Mouse (Mus musculus): ENCODE data around the gene Auts2. TPM values are rescaled to one million over a fixed set of nuclear protein-coding genes. Genes with fewer than 3 reads are reported as not detected.

Gene Auts2
- polyA plus RNA-seq, 1 experiment from 2014 or later = 34.0 TPM

GRCm38 (mm10) chr5:131805277-131805676 is 737.9 kb downstream of the Auts2 start:
- Histone ChIP-seq H3K4me1 (peaks cover 14% of the 10 kb centered on the region; the same call in 1 of the 2 replicates), H3K27me3 (no peaks in the 10 kb centered on the region), H3K4me3 (no peak overlapping the region), H3K27ac (no peak overlapping the region), H3K9me3 (no peaks in the 10 kb centered on the region), H3K4me2 (no peak overlapping the region), H3K9ac (no peak overlapping the region), H3K36me3 (no peaks in the 10 kb centered on the region)
- 67% methylated on average over 4 of the region's 4 CpGs for WGBS
- ATAC-seq (ENCODE audit: insufficient number of reproducible peaks, low FRiP score, low TSS enrichment, low read depth) = no peak

GRCm38 (mm10) chr5:131803609-131804008 is 739.5 kb downstream of the Auts2 start:
- H3K9ac ChIP-seq = no peak overlapping the region
- no peak overlapping the region for H3K4me2 ChIP-seq
- H3K4me3 ChIP-seq = no peak overlapping the region
- no peak overlapping the region for H3K27ac ChIP-seq
- 51% methylated on average over 10 of the region's 10 CpGs for WGBS
- no peak for ATAC-seq (ENCODE audit: insufficient number of reproducible peaks, low FRiP score, low TSS enrichment, low read depth)
- H3K27me3 ChIP-seq = no peaks in the 10 kb centered on the region
- H3K4me1 ChIP-seq = peaks cover 14% of the 10 kb centered on the region; the same call in 1 of the 2 replicates
- no peaks in the 10 kb centered on the region for H3K9me3 ChIP-seq
- H3K36me3 ChIP-seq = no peaks in the 10 kb centered on the region

DNA sequence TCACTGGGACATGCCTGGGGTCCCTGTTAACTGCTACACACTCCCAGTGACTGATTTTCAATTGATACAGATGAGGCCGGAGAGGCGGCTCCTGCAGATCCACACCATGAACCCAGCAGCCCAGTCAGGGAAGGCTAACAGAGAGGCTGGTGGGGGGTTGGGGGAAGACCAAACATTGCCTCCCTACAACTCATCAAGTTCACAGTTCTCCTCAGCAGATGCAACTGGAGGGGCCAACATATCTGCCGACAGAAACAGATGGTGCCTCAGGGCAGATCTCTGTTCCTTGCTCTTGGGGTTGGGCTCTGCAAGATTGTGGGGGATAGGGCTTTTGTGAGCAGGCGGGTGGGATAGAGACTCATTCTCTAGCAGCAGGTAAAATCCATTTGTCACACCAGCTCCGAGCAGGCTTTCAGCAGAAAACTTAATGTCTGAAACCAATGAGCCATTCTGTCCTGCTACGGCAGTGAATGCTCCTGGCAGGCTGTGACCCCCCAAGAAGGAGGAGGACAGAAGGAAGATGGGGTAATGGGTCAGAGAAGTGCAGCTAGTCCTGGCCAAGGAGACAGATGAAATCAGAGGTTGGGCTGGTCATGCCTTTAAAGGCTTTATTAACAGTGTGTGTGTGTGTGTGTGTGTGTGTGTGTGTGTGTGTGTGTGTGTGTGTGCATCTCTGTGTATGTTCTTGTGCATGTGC is 740.7 kb downstream of the Auts2 start:
- ATAC-seq (ENCODE audit: insufficient number of reproducible peaks, low FRiP score, low TSS enrichment, low read depth) = no peak
- Histone ChIP-seq H3K4me1 (peaks cover 14% of the 10 kb centered on the region; the same call in 1 of the 2 replicates), H3K9ac (no peak overlapping the region), H3K9me3 (no peaks in the 10 kb centered on the region), H3K36me3 (no peaks in the 10 kb centered on the region), H3K4me3 (no peak overlapping the region), H3K27ac (no peak overlapping the region), H3K4me2 (no peak overlapping the region), H3K27me3 (no peaks in the 10 kb centered on the region)
- WGBS = 44% methylated on average over 6 of the region's 6 CpGs

DNA sequence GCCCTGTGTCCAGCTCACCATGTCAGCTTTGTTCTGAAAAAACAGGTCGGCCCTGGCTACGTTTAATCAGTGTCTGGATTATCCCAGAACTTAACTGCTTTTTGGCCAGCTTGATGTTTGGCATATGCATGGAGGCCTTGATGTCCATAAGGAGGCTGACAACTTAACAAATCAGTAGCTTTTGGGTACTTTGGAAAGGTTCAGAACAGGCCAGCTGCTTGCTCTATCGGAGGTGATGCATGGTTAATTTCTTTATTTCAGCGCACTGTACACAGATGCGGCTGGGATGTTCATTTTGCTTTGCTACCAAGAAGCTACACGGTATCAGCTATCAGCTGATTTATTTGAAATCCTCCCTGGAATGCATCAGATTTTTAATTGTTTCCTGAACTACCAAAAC is 741.2 kb downstream of the Auts2 start:
- no peak overlapping the region for H3K27ac ChIP-seq
- H3K9me3 ChIP-seq = no peaks in the 10 kb centered on the region
- no peak overlapping the region for H3K4me2 ChIP-seq
- WGBS = 59% methylated on average over 6 of the region's 6 CpGs
- no peaks in the 10 kb centered on the region for H3K27me3 ChIP-seq
- peaks cover 14% of the 10 kb centered on the region; the same call in 1 of the 2 replicates for H3K4me1 ChIP-seq
- H3K36me3 ChIP-seq = no peaks in the 10 kb centered on the region
- no peak overlapping the region for H3K4me3 ChIP-seq
- no peak overlapping the region for H3K9ac ChIP-seq
- no peak for ATAC-seq (ENCODE audit: insufficient number of reproducible peaks, low FRiP score, low TSS enrichment, low read depth)

GRCm38 (mm10) chr5:131798373-131798772 is 744.8 kb downstream of the Auts2 start:
- Histone ChIP-seq H3K27me3 (no peaks in the 10 kb centered on the region), H3K9ac (no peak overlapping the region), H3K9me3 (no peaks in the 10 kb centered on the region), H3K27ac (no peak overlapping the region), H3K36me3 (no peaks in the 10 kb centered on the region), H3K4me2 (no peak overlapping the region), H3K4me1 (peaks cover 18% of the 10 kb centered on the region; the same call in 1 of the 2 replicates), H3K4me3 (no peak overlapping the region)
- WGBS = 71% methylated on average over 5 of the region's 5 CpGs
- no peak for ATAC-seq (ENCODE audit: insufficient number of reproducible peaks, low FRiP score, low TSS enrichment, low read depth)

DNA sequence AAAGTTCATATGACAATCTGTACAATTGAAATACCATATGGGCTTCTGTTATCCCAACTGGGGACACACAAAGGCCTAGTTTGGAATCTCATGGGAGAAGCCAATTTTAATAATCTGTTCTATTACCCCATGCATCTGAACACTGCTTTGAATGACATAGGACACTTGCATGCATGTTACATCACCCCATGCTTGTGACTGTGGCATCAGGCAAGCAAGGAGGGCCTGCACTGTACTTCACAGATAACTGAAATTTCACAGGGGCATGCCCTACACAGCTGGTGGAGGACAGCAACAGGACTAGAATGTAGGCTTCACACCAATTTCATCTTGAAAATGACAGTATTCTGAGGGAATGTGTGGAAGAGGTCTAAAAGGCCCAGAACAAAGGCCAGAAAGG is 746.1 kb downstream of the Auts2 start:
- Histone ChIP-seq H3K4me1 (peaks cover 7% of the 10 kb centered on the region; the same call in 1 of the 2 replicates), H3K36me3 (no peaks in the 10 kb centered on the region), H3K4me2 (no peak overlapping the region), H3K4me3 (no peak overlapping the region), H3K27me3 (no peaks in the 10 kb centered on the region), H3K9ac (no peak overlapping the region), H3K9me3 (no peaks in the 10 kb centered on the region), H3K27ac (no peak overlapping the region)
- no peak for ATAC-seq (ENCODE audit: insufficient number of reproducible peaks, low FRiP score, low TSS enrichment, low read depth)

GRCm38 (mm10) chr5:131794411-131795133 is 748.6 kb downstream of the Auts2 start:
- ATAC-seq (ENCODE audit: insufficient number of reproducible peaks, low FRiP score, low TSS enrichment, low read depth) = no peak
- Histone ChIP-seq H3K9ac (no peak overlapping the region), H3K4me2 (no peak overlapping the region), H3K9me3 (no peaks in the 10 kb centered on the region), H3K4me3 (no peak overlapping the region), H3K4me1 (peaks cover 11% of the 10 kb centered on the region; the same call in 1 of the 2 replicates), H3K27ac (no peak overlapping the region), H3K36me3 (no peaks in the 10 kb centered on the region), H3K27me3 (no peaks in the 10 kb centered on the region)
- WGBS = 46% methylated on average over 18 of the region's 18 CpGs

- no peaks in the 10 kb centered on the region for H3K36me3 ChIP-seq
- no peak overlapping the region for H3K4me3 ChIP-seq
- 42% methylated on average over 8 of the region's 8 CpGs for WGBS
- ATAC-seq (ENCODE audit: insufficient number of reproducible peaks, low FRiP score, low TSS enrichment, low read depth) = no peak
- no peak overlapping the region for H3K4me2 ChIP-seq
- H3K9ac ChIP-seq = no peak overlapping the region
- H3K4me1 ChIP-seq = peaks cover 9% of the 10 kb centered on the region; the same call in 1 of the 2 replicates
- no peaks in the 10 kb centered on the region for H3K27me3 ChIP-seq
- H3K9me3 ChIP-seq = no peaks in the 10 kb centered on the region
- no peak overlapping the region for H3K27ac ChIP-seq
Measured at GRCm38 (mm10) chr5:131789601-131790000, 753.5 kb downstream of the Auts2 start.

DNA sequence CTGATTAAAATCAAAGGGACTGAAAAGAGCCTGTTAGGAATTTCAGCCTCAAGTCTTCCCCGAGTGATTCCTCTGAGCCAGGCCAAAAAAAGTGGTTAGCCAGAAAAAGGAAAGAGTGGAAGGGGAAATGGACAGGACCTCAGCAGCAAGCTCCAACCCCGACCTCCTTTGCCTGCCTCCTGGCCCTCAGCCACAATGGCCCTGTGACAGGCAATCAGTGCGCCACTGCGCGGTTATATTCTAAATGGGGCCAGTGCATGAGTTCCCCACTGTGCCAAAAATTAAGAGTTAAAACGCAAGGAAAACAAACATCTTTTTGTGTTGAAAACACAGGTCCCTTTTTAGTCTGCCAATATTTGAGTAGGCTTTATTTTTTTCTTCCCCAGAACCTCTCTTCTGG is 755.1 kb downstream of the Auts2 start:
- no peak for ATAC-seq (ENCODE audit: insufficient number of reproducible peaks, low FRiP score, low TSS enrichment, low read depth)
- Histone ChIP-seq H3K9me3 (no peaks in the 10 kb centered on the region), H3K4me1 (peaks cover 4% of the 10 kb centered on the region; the same call in 1 of the 2 replicates), H3K9ac (no peak overlapping the region), H3K27ac (no peak overlapping the region), H3K4me3 (no peak overlapping the region), H3K36me3 (no peaks in the 10 kb centered on the region), H3K27me3 (no peaks in the 10 kb centered on the region), H3K4me2 (no peak overlapping the region)
- 48% methylated on average over 6 of the region's 6 CpGs for WGBS

GRCm38 (mm10) chr5:131783241-131783640 is 759.9 kb downstream of the Auts2 start:
- WGBS = 64% methylated on average over 3 of the region's 3 CpGs
- H3K9me3 ChIP-seq = no peaks in the 10 kb centered on the region
- no peak overlapping the region for H3K9ac ChIP-seq
- ATAC-seq (ENCODE audit: insufficient number of reproducible peaks, low FRiP score, low TSS enrichment, low read depth) = no peak
- H3K4me3 ChIP-seq = no peak overlapping the region
- H3K4me2 ChIP-seq = no peak overlapping the region
- no peaks in the 10 kb centered on the region for H3K27me3 ChIP-seq
- H3K36me3 ChIP-seq = no peaks in the 10 kb centered on the region
- H3K4me1 ChIP-seq = no peaks in the 10 kb centered on the region
- H3K27ac ChIP-seq = no peak overlapping the region

GRCm38 (mm10) chr5:131781063-131781462 is 762.1 kb downstream of the Auts2 start:
- H3K4me2 ChIP-seq = no peak overlapping the region
- 85% methylated on average over 14 of the region's 14 CpGs for WGBS
- no peak for ATAC-seq (ENCODE audit: insufficient number of reproducible peaks, low FRiP score, low TSS enrichment, low read depth)
- no peaks in the 10 kb centered on the region for H3K36me3 ChIP-seq
- H3K9me3 ChIP-seq = no peaks in the 10 kb centered on the region
- no peaks in the 10 kb centered on the region for H3K27me3 ChIP-seq
- H3K9ac ChIP-seq = no peak overlapping the region
- peaks cover 5% of the 10 kb centered on the region for H3K4me1 ChIP-seq
- H3K4me3 ChIP-seq = no peak overlapping the region
- H3K27ac ChIP-seq = no peak overlapping the region

GRCm38 (mm10) chr5:131779171-131779570 is 764.0 kb downstream of the Auts2 start:
- no peak overlapping the region for H3K27ac ChIP-seq
- H3K9ac ChIP-seq = no peak overlapping the region
- H3K4me2 ChIP-seq = no peak overlapping the region
- ATAC-seq (ENCODE audit: insufficient number of reproducible peaks, low FRiP score, low TSS enrichment, low read depth) = no peak
- H3K4me3 ChIP-seq = no peak overlapping the region
- no peaks in the 10 kb centered on the region for H3K36me3 ChIP-seq
- no peaks in the 10 kb centered on the region for H3K27me3 ChIP-seq
- no peaks in the 10 kb centered on the region for H3K9me3 ChIP-seq
- H3K4me1 ChIP-seq = peaks cover 23% of the 10 kb centered on the region

Data from limb, embryonic 15.5 days (tissue).